Mouse (Mus musculus) retina, postnatal 7 days (tissue): ENCODE data around the gene Ipp.

ENCODE experiments used
- DNase-seq: peaks from one replicate; pipeline ENCODE4 v3.0.0-alpha.2; 2012; ENCODE audit warnings: low read depth, low spot score

Ipp gene

DNA sequence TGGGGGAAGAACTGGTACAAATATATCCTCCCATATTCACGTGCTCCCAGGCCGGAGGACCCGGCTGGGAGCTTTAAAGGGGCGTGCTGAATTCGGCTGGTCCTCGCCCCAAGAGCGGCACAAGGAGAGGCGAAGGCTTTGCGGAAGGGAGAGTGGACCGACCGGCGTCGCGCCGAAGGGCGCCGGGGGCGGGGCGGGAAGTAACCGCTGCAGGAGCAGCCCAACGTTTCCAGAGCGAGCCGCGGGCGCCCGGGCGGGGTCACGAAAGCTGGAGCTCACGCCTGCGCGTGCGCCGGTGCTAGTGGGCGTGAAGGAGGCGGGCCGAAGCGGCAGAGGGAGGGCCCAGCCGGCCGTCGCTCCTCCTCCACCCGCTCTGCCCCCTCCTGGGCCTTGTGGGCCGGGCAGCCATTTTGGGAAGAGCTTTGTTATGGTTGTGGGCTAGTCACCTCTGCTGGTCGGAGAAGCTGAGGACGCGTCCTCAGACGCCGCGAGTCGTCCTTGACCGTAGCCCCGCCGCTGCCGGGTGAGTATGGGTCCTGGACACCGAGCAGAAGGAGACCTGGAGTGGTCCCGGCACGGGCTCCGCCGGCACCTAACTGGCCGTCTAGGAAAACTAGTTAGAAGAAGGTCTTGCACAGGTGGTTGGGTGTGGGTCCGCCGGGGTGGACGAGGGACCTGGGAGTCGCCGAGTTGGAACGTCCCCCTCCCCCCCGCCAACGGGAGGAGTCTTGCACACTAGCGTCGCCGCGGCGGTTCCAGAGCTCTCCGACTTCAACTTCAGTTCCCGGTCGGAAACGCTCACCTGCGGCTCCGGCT lies 50.2 kb downstream of the Ipp start, which contains the start of gene Gpbp1l1:
Gene Gpbp1l1, plus strand, starts transcription at position 353 of the 816 bp plus-strand sequence.
- DNase-seq: peak; percentile 94

DNA sequence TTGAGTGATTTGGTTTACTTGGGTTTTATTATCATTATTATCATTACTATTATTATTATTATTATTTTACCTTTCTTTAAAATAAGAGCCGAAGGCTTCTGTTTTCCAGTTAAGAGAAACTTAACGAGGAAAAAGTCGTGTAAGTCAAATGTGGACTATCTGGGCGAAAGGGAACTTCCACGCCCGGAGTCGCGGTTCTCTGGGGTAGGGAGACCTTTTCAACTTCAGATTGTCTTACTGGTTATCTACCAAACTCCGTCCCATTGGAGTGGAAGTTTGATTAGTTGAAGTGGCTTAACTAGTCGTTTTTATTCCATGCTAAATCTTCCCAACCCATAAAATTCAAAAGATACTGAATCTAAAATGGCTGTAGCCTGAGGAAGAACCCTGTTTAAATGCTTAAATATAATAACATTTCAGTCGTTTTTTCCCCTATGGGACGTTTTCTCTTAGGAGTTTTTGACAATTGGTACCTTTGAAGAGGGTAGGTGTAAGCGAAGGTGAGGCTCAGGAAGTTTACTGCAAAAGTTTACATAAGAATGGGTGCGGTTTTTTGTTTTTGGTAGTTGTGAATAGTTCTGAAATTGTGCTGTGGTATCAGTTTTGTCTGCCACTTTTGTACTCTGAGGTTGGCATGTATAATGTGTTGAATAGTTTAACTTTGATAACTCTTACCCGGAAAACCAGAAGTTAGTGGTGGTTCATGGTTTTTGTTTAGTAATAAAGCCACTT lies 51.0 kb downstream of the Ipp start:
- DNase-seq: no peak
